Mouse (Mus musculus): ENCODE results near the gene Nt5c. TPM values are rescaled to one million over a fixed set of nuclear protein-coding genes. Genes with fewer than 3 reads are reported as not detected.
"Not testable (repeated sequence)": the region's sequence is repeated elsewhere in the genome, so short reads cannot be mapped to it uniquely, and the experiment has no call there.

Gene Nt5c
- 76.0 and 79.4 TPM in 2 replicates for polyA plus RNA-seq (2014; fragmentation: Nextera tagmentation; extraction: Ambion mirVana)

DNA sequence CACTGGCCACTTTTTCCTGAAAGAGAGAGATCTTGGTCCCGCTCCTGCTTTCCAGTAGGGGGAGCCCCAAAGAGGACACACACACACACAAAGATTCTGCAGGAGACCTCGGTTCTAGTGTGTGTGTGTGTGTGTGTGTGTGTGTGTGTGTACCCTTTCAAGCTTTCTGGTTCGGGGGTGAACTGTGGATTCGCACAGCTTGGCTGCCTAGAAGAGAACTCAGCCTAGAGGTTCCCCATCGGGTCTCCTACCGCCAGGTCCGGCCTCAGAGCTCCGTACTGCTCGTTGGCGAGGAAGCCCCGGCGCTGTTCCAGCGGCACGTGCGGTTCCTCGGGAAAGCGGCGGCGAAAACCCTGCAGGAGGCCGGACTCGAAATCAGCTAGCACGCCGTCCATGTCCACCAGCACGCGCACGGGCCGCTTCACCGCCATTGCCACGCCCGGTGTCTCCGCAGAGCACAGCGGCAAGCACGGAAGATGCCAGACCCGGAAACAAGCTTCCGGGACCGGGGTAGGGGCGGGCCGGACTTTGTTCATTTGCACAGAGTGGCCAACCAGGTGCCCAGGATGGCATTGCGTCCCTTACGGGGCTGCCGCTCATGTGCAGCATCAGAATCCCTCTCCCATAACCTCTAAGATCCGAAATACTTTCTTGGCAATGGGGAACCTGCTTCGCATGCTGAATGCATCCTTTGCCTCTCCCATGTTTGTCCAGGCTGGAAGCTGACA is at the start of gene Nt5c:
TSS of gene Nt5c (minus strand) at position 507 of the 728 bp plus-strand sequence.
- Histone ChIP-seq H3K9me3 (ENCODE audit: low read depth, low read length) (no peaks in the 10 kb centered on the region), H3K27ac (ENCODE audit: low read depth) (peak within 1 kb of the TSS; percentile 78; the same call in 1 of the 2 replicates), H3K4me2 (peak within 1 kb of the TSS; percentile 86), H3K4me3 (ENCODE audit: low read depth, low read length) (peak within 1 kb of the TSS; percentile 64), H3K36me3 (ENCODE audit: insufficient read depth) (peaks cover 15% of the 10 kb centered on the region; the same call in 1 of the 2 replicates), H3K27me3 (ENCODE audit: insufficient read depth, low read length) (no peaks in the 10 kb centered on the region), H3K9ac (peak within 1 kb of the TSS; percentile 69), H3K4me1 (ENCODE audit: insufficient read depth) (0 out of 2 replicates have a peak, but pooled peaks cover 5% of the 10 kb centered on the region)
- ATAC-seq (ENCODE audit: insufficient read depth) (peak; percentile 87), DNase-seq (peak; percentile 87)
- peak; percentile 80 for TF ChIP-seq CTCF (IDR thresholded peaks at IDR 0.05; ENCODE audit: low read depth)
- WGBS: under 1% methylated on average over 43 of the region's 43 CpGs

GRCm38 (mm10) chr11:115538045-115538444 is 46.4 kb upstream of the Nt5c start:
- no peaks in the 10 kb centered on the region for H3K27me3 ChIP-seq (ENCODE audit: insufficient read depth, low read length)
- no peak overlapping the region for H3K4me3 ChIP-seq (ENCODE audit: low read depth, low read length)
- 0 out of 2 replicates have a peak, but pooled peaks cover 6% of the 10 kb centered on the region for H3K4me1 ChIP-seq (ENCODE audit: insufficient read depth)
- DNase-seq (no peak), ATAC-seq (ENCODE audit: insufficient read depth) (no peak)
- no peaks in the 10 kb centered on the region for H3K9me3 ChIP-seq (ENCODE audit: low read depth, low read length)
- no peak for TF ChIP-seq CTCF (IDR thresholded peaks at IDR 0.05; ENCODE audit: low read depth)
- H3K27ac ChIP-seq (ENCODE audit: low read depth): no peak overlapping the region
- no peak overlapping the region for H3K9ac ChIP-seq
- 56% methylated on average over 2 of the region's 2 CpGs for WGBS
- peaks cover 15% of the 10 kb centered on the region for H3K36me3 ChIP-seq (ENCODE audit: insufficient read depth)
- H3K4me2 ChIP-seq: no peak overlapping the region

DNA sequence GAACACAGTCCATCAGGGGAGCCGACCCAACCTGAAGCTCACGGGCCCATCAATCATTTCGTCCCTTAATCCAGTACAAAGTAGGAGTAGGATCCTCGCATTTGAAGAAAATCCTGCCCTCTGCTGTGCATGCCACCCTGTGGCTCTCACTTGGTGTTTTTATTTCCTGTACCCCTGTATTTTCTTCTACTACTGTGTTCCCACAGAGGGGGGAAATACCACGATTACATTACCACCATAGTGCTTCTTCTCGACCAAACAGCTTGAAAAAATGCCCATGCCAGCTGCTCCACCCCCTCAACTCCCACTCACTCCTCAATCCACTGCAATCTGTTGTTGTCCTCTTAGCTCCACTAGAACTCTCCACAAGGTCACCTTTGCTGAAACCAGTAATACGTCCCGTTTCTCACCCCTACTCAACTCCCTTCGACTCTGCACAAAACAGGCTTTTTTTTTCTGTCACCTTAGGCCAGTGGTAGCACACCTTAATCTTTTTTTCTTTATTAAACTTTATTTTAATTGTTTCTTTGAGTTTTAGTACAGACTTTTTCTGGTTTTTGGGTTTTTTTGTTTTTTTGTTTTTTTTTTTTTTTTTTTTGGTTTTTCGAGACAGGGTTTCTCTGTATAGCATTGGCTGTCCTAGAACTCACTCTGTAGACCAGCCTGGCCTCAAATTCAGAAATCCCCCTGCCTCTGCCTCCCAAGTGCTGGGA is 45.4 kb upstream of the Nt5c start:
- WGBS: 84% methylated on average over 10 of the region's 10 CpGs
- peak; percentile 31 for DNase-seq
- Histone ChIP-seq H3K27me3 (ENCODE audit: insufficient read depth, low read length) (no peaks in the 10 kb centered on the region), H3K27ac (ENCODE audit: low read depth) (peak overlapping the region; percentile 100), H3K4me3 (ENCODE audit: low read depth, low read length) (peak overlapping the region; percentile 98), H3K9me3 (ENCODE audit: low read depth, low read length) (no peaks in the 10 kb centered on the region), H3K4me1 (ENCODE audit: insufficient read depth) (0 out of 2 replicates have a peak, but pooled peaks cover 6% of the 10 kb centered on the region), H3K9ac (peak overlapping the region; percentile 98; the same call in 1 of the 2 replicates), H3K36me3 (ENCODE audit: insufficient read depth) (peaks cover 25% of the 10 kb centered on the region), H3K4me2 (peak overlapping the region; percentile 71)
- ATAC-seq (ENCODE audit: insufficient read depth): peak; percentile 10; the same call in 1 of the 2 replicates
- no peak for TF ChIP-seq CTCF (IDR thresholded peaks at IDR 0.05; ENCODE audit: low read depth)

GRCm38 (mm10) chr11:115536038-115536681 is 44.5 kb upstream of the Nt5c start, which contains the start of gene Sumo2:
Sumo2 (minus strand) TSS chr11:115536276.
- peak; percentile 90 for ATAC-seq (ENCODE audit: insufficient read depth)
- Histone ChIP-seq H3K4me3 (ENCODE audit: low read depth, low read length) (peak within 1 kb of the TSS; percentile 98), H3K36me3 (ENCODE audit: insufficient read depth) (peaks cover 34% of the 10 kb centered on the region), H3K27me3 (ENCODE audit: insufficient read depth, low read length) (no peaks in the 10 kb centered on the region), H3K4me2 (peak within 1 kb of the TSS; percentile 71), H3K9me3 (ENCODE audit: low read depth, low read length) (no peaks in the 10 kb centered on the region), H3K4me1 (ENCODE audit: insufficient read depth) (0 out of 2 replicates have a peak, but pooled peaks cover 6% of the 10 kb centered on the region), H3K27ac (ENCODE audit: low read depth) (peak within 1 kb of the TSS; percentile 100), H3K9ac (peak within 1 kb of the TSS; percentile 98)
- TF ChIP-seq CTCF (IDR thresholded peaks at IDR 0.05; ENCODE audit: low read depth): no peak
- peak; percentile 98 for DNase-seq
- WGBS: under 1% methylated on average over 61 of the region's 70 CpGs

DNA sequence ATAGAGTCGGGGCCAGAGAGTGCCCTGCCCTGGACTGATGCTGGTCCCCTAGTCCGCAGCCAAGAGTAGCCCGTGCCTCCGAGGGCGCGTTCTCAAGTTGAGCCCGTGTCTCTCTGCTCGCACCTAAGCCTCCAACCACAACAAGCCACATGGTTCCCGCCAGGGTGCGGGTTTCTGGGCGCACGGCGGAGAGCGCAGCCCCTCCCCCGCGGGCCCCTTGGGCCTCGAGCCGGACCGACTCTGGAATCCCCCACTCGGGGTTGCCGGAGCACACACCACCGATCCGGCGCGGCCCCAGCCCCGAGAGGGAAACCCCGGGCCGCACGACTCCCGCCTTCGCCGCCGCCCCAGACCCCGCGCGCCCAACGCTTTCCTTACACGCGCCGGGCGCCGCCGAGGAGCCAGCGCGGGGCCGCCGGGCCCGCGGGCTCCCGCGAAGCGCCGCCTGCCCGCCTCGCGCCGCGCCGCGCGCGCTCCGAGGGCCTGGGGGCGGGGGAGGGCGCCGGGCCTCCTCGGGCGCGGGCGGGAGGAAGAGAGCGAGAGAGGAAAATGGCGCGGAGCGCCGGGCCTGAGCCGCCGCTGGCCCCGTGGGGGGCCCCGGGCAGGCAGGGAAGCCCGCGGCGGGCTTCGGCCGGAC is 43.9 kb upstream of the Nt5c start:
- H3K9ac ChIP-seq: peak overlapping the region; percentile 98
- peak overlapping the region; percentile 100 for H3K27ac ChIP-seq (ENCODE audit: low read depth)
- no peak for TF ChIP-seq CTCF (IDR thresholded peaks at IDR 0.05; ENCODE audit: low read depth)
- peaks cover 37% of the 10 kb centered on the region for H3K36me3 ChIP-seq (ENCODE audit: insufficient read depth)
- H3K4me3 ChIP-seq (ENCODE audit: low read depth, low read length): peak overlapping the region; percentile 98
- H3K27me3 ChIP-seq (ENCODE audit: insufficient read depth, low read length): no peaks in the 10 kb centered on the region
- ATAC-seq (ENCODE audit: insufficient read depth) (peak; percentile 76), DNase-seq (peak; percentile 79)
- 0 out of 2 replicates have a peak, but pooled peaks cover 6% of the 10 kb centered on the region for H3K4me1 ChIP-seq (ENCODE audit: insufficient read depth)
- WGBS: under 1% methylated on average over 69 of the region's 84 CpGs
- H3K4me2 ChIP-seq: peak overlapping the region; percentile 71
- no peaks in the 10 kb centered on the region for H3K9me3 ChIP-seq (ENCODE audit: low read depth, low read length)

- H3K4me1 ChIP-seq (ENCODE audit: insufficient read depth): 0 out of 2 replicates have a peak, but pooled peaks cover 6% of the 10 kb centered on the region
- H3K4me3 ChIP-seq (ENCODE audit: low read depth, low read length): peak overlapping the region; percentile 98
- DNase-seq (peak; percentile 36), ATAC-seq (ENCODE audit: insufficient read depth) (no peak)
- H3K9me3 ChIP-seq (ENCODE audit: low read depth, low read length): no peaks in the 10 kb centered on the region
- peak overlapping the region; percentile 98 for H3K9ac ChIP-seq
- 3% methylated on average over 11 of the region's 11 CpGs for WGBS
- peak overlapping the region; percentile 71 for H3K4me2 ChIP-seq
- no peaks in the 10 kb centered on the region for H3K27me3 ChIP-seq (ENCODE audit: insufficient read depth, low read length)
- peak overlapping the region; percentile 100 for H3K27ac ChIP-seq (ENCODE audit: low read depth)
- H3K36me3 ChIP-seq (ENCODE audit: insufficient read depth): peaks cover 44% of the 10 kb centered on the region
- TF ChIP-seq CTCF (IDR thresholded peaks at IDR 0.05; ENCODE audit: low read depth): no peak
Measured at GRCm38 (mm10) chr11:115534759-115535371, 43.2 kb upstream of the Nt5c start.

- H3K36me3 ChIP-seq (ENCODE audit: insufficient read depth): peaks cover 84% of the 10 kb centered on the region
- H3K4me3 ChIP-seq (ENCODE audit: low read depth, low read length); H3K27me3 ChIP-seq (ENCODE audit: insufficient read depth, low read length); H3K4me2 ChIP-seq; H3K9ac ChIP-seq; ATAC-seq (ENCODE audit: insufficient read depth); H3K27ac ChIP-seq (ENCODE audit: low read depth); H3K9me3 ChIP-seq (ENCODE audit: low read depth, low read length); H3K4me1 ChIP-seq (ENCODE audit: insufficient read depth); DNase-seq: not testable (repeated sequence)
- 67% methylated on average over 3 of the region's 3 CpGs for WGBS
Measured at GRCm38 (mm10) chr11:115526446-115526845, 34.8 kb upstream of the Nt5c start.
